Mouse (Mus musculus) MEL (cell line): ENCODE data around the gene Camta1.

Source experiments
- BHLHE40 ChIP-seq: IDR thresholded peaks from 2 replicates; pipeline ENCODE4 v1.6.1; 2012; ENCODE audit warnings: low read depth, mild to moderate bottlenecking, inconsistent platforms, low read length, improper control_type of control experiment, borderline replicate concordance
- CHD2 ChIP-seq: IDR thresholded peaks from 2 replicates; pipeline ENCODE4 v1.6.1; 2011; ENCODE audit warnings: low read length, improper control_type of control experiment
- CTCF ChIP-seq, 3 experiments: IDR thresholded peaks in 2 of 3; conservative IDR thresholded peaks in 1 of 3; 2 replicates each; pipeline ENCODE4 v1.5.1; 2011 to 2012; ENCODE audit warnings: low read length in 3 of 3, low read depth in 2 of 3, mild to moderate bottlenecking in 2 of 3, improper control_type of control experiment in 1 of 3, inconsistent platforms in 1 of 3, mixed read lengths in 1 of 3, moderate library complexity in 1 of 3; ENCODE audit not compliant: control insufficient read depth in 1 of 3, insufficient read depth in 1 of 3, poor library complexity in 1 of 3, severe bottlenecking in 1 of 3
- GABPA ChIP-seq: IDR thresholded peaks from 2 replicates; pipeline ENCODE4 v1.6.1; 2012; ENCODE audit warnings: low read depth, mild to moderate bottlenecking, inconsistent platforms, low read length, improper control_type of control experiment, moderate library complexity
- MAFK ChIP-seq: IDR thresholded peaks from 2 replicates; pipeline ENCODE4 v1.6.1; 2011; ENCODE audit warnings: low read depth, mild to moderate bottlenecking, low read length, improper control_type of control experiment, borderline replicate concordance
- MAX ChIP-seq: IDR thresholded peaks from 2 replicates; pipeline ENCODE4 v1.6.1; 2011; ENCODE audit warnings: low read length, improper control_type of control experiment
- NELFE ChIP-seq: IDR thresholded peaks from 2 replicates; pipeline ENCODE4 v1.6.1; 2011; ENCODE audit warnings: low read depth, low read length, improper control_type of control experiment
- POLR2A ChIP-seq, 2 experiments: IDR thresholded peaks; 2 replicates each; pipeline ENCODE4 v1.6.1; 2011 to 2012; ENCODE audit warnings: low read length in 2 of 2, mild to moderate bottlenecking in 2 of 2, control low read depth in 1 of 2, improper control_type of control experiment in 1 of 2, low read depth in 1 of 2, moderate library complexity in 1 of 2; ENCODE audit not compliant: control insufficient read depth in 1 of 2, insufficient read depth in 1 of 2, poor library complexity in 1 of 2
- RAD21 ChIP-seq: IDR thresholded peaks from 2 replicates; pipeline ENCODE4 v1.6.1; 2011; ENCODE audit warnings: mild to moderate bottlenecking, low read depth, low read length, improper control_type of control experiment
- ZMIZ1 ChIP-seq: IDR thresholded peaks from 2 replicates; pipeline ENCODE4 v1.6.1; 2012; ENCODE audit warnings: low read depth, mild to moderate bottlenecking, inconsistent platforms, low read length, improper control_type of control experiment, moderate library complexity

- TF ChIP-seq RAD21 (no peak), CTCF (IDR thresholded peaks at IDR 0.05 in 2 of 3, conservative IDR thresholded peaks at IDR 0.05 in 1 of 3; ENCODE audit: control insufficient read depth in 1 of 3, insufficient read depth in 1 of 3, low read depth in 2 of 3, low read length in 3 of 3, poor library complexity in 1 of 3, severe bottlenecking in 1 of 3) (no peak), POLR2A (IDR thresholded peaks at IDR 0.05; ENCODE audit: control insufficient read depth in 1 of 2, insufficient read depth in 1 of 2, low read depth in 1 of 2, low read length in 2 of 2, poor library complexity in 1 of 2) (no peak), NELFE (no peak), CHD2 (no peak), MAFK (no peak), BHLHE40 (no peak), GABPA (no peak), MAX (no peak), ZMIZ1 (no peak)
These were observed 638.2 kb downstream of the Camta1 start for GRCm38 (mm10) chr4:151223263-151223996.
